Mouse (Mus musculus) ES-E14 (cell line): ENCODE data around the gene Grasp. TPM values are rescaled to one million over a fixed set of nuclear protein-coding genes. Genes with fewer than 3 reads are reported as not detected.
A peak's percentile ranks its signal among the peaks of the same experiment; 100 is the strongest.

Source experiments
- DNase-seq: peaks from one replicate; pipeline ENCODE4 v3.0.0-alpha.2; 2013; ENCODE audit warnings: low read depth, low spot score
- H3K27ac ChIP-seq: 2 replicates; pipeline ENCODE4 v1.5.1; 2012; ENCODE audit warnings: low read depth, mild to moderate bottlenecking, low read length, moderate library complexity, mixed read lengths; ENCODE audit not compliant: poor library complexity, insufficient read depth, severe bottlenecking
- H3K36me3 ChIP-seq: 2 replicates; pipeline ENCODE4 v1.6.1; 2012; ENCODE audit warnings: mild to moderate bottlenecking, low read length, moderate library complexity, mixed read lengths; ENCODE audit not compliant: control insufficient read depth, poor library complexity, insufficient read depth, severe bottlenecking
- H3K4me1 ChIP-seq, 2 experiments: fragments of 150-350 bp in 1 of 2; sonication (generic) in 1 of 2; 2 replicates each; pipeline ENCODE4 v1.6.1; 2012; ENCODE audit warnings: low read length in 2 of 2, mild to moderate bottlenecking in 1 of 2, mixed read lengths in 1 of 2; ENCODE audit not compliant: control insufficient read depth in 2 of 2, insufficient read depth in 2 of 2, poor library complexity in 1 of 2
- H3K4me3 ChIP-seq, 2 experiments: fragments of 150-350 bp in 1 of 2; sonication (generic) in 1 of 2; 2 replicates each; pipeline ENCODE4 v1.5.1; 2012; ENCODE audit warnings: low read length in 2 of 2, low read depth in 1 of 2, mild to moderate bottlenecking in 1 of 2, mixed read lengths in 1 of 2; ENCODE audit not compliant: insufficient read depth in 1 of 2, poor library complexity in 1 of 2, severe bottlenecking in 1 of 2
- H3K9ac ChIP-seq: 2 replicates; pipeline ENCODE4 v1.6.1; 2012; ENCODE audit warnings: low read depth, mild to moderate bottlenecking, low read length, mixed read lengths; ENCODE audit not compliant: poor library complexity, insufficient read depth, severe bottlenecking
- H3K9me3 ChIP-seq: fragments of 150-350 bp; sonication (generic); 2 replicates; pipeline ENCODE4 v1.6.1; 2012; ENCODE audit warnings: low read depth, mild to moderate bottlenecking, low read length; ENCODE audit not compliant: control insufficient read depth, insufficient read depth
- CHD2 ChIP-seq: IDR thresholded peaks from 2 replicates; pipeline ENCODE4 v1.6.1; 2014; ENCODE audit warnings: mild to moderate bottlenecking, low read depth, low read length, inconsistent platforms
- HCFC1 ChIP-seq: IDR thresholded peaks from 2 replicates; pipeline ENCODE4 v1.6.1; 2012; ENCODE audit warnings: low read length, inconsistent platforms, borderline replicate concordance; ENCODE audit not compliant: insufficient read depth
- MAFK ChIP-seq: IDR thresholded peaks from 2 replicates; pipeline ENCODE4 v1.6.1; 2014; ENCODE audit warnings: mild to moderate bottlenecking, low read depth, low read length, inconsistent platforms; ENCODE audit not compliant: insufficient read depth
- ZC3H11A ChIP-seq: IDR thresholded peaks from 2 replicates; pipeline ENCODE4 v1.6.1; 2012; ENCODE audit warnings: low read depth, mild to moderate bottlenecking, inconsistent platforms, low read length, borderline replicate concordance
- ZNF384 ChIP-seq: IDR thresholded peaks from 2 replicates; pipeline ENCODE4 v1.6.1; 2012; ENCODE audit warnings: low read depth, low read length, inconsistent platforms
- in situ Hi-C, 2 experiments: fragments of 600-800 bp; cut with MboI; formaldehyde crosslinking; loops; one replicate each; pipeline ENCODE4 v1.15.1; 2025; ENCODE audit warnings: low sequenced_read_pairs in 2 of 2, inconsistent platforms in 1 of 2; ENCODE audit not compliant: unreplicated experiment in 2 of 2
- total RNA-seq: library from RNA; depleted of rRNA; stranded (reverse); fragments of 300-350 nt; gene quantifications from 2 replicates; pipeline ENCODE4 v1.2.3, GENCODE M21; 2012

Gene Grasp
- total RNA-seq, 1 experiment: 12.9 TPM

DNA sequence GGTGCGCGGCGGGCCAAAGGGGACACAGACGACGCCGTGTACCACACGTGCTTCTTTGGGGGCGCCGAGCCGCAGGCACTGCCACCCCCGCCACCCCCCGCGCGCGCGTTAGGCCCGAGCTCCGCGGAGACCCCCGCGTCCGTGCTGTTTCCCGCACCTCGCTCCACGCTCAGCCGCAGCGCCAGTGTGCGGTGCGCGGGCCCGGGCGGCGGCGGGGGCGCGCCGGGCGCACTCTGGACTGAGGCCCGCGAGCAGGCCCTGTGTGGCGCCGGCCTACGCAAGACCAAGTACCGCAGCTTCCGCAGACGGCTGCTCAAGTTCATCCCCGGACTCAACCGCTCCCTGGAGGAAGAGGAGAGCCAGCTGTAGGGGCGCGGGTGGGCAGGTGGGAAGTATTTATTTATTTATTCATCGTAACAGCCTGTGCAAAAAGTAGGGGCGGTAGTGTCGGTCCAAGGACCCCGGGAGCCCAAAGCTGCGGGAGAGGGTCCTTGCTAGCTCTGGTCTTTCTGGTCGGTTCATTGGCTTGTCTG is 7.7 kb downstream of the Grasp start:
- Histone ChIP-seq H3K4me3 (peak overlapping the region; percentile 62 to 73), H3K9ac (peak overlapping the region; percentile 75), H3K27ac (peak overlapping the region; percentile 26; the same call in 1 of the 2 replicates), H3K9me3 (no peaks in the 10 kb centered on the region), H3K4me1 (peaks cover 12 to 43% of the 10 kb centered on the region in 2 experiments), H3K36me3 (peaks cover 18% of the 10 kb centered on the region)
- TF ChIP-seq ZNF384 (no peak), MAFK (no peak), ZC3H11A (no peak), CHD2 (no peak), HCFC1 (no peak)
- in situ Hi-C loops: no loop called here
- DNase-seq: no peak

DNA sequence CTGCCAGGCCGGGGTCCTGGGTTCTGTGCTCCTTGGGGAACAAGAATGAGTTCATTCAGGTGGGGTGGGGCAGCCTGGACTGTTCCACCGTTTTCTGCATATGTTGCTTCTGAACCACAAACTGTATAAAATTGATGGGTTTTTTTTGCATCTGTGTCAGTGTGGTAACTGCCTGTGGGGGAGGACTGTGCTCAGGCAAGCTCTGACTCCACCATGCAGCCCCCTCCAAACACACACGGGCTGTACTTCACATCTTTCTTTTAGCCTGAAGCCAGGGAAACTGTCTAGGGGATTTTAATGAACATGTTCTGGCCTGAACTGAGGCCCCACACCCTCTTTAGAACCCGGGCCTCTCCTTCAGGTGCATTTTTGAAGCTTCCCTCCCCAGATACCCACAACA is 8.6 kb downstream of the Grasp start:
- no peak overlapping the region; the same call in 1 of the 2 replicates for H3K9ac ChIP-seq
- H3K27ac ChIP-seq: peak overlapping the region; percentile 79; the same call in 1 of the 2 replicates
- in situ Hi-C loops: no loop called here
- H3K4me1 ChIP-seq: peaks cover 9 to 42% of the 10 kb centered on the region in 2 experiments
- peaks cover 18% of the 10 kb centered on the region for H3K36me3 ChIP-seq
- no peak for DNase-seq
- no peak overlapping the region for H3K4me3 ChIP-seq
- no peaks in the 10 kb centered on the region for H3K9me3 ChIP-seq
- TF ChIP-seq MAFK: no peak
- TF ChIP-seq ZNF384: no peak
- TF ChIP-seq ZC3H11A: no peak
- TF ChIP-seq CHD2: no peak
- no peak for TF ChIP-seq HCFC1

DNA sequence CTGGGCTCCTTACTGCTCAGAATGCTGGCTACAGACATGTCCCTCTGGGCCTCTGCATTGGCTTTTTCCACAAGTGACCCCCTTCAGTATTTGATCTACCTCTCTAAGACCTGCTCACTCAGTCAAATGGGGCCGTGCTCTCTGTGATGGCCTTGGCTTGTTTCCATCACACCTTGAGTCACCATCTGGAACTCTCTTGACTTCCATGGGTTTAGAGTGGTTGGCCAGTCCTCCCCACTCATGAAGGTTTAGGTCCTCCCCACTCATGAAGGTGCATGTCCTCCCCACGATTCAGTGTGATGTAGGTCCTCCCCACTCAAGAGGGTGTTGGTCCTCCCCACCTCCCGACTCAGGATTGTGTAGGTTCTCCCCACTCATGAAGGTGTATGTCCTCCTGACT is 9.2 kb downstream of the Grasp start:
- no peaks in the 10 kb centered on the region for H3K9me3 ChIP-seq
- peak overlapping the region; percentile 79 for H3K27ac ChIP-seq
- TF ChIP-seq HCFC1 (no peak), ZC3H11A (no peak)
- H3K36me3 ChIP-seq: peaks cover 18% of the 10 kb centered on the region
- H3K4me1 ChIP-seq: peaks cover 9 to 37% of the 10 kb centered on the region in 2 experiments
- in situ Hi-C loops: no loop called here
- H3K9ac ChIP-seq: peak overlapping the region; percentile 3; the same call in 1 of the 2 replicates
- H3K4me3 ChIP-seq: no peak overlapping the region
- no peak for DNase-seq

DNA sequence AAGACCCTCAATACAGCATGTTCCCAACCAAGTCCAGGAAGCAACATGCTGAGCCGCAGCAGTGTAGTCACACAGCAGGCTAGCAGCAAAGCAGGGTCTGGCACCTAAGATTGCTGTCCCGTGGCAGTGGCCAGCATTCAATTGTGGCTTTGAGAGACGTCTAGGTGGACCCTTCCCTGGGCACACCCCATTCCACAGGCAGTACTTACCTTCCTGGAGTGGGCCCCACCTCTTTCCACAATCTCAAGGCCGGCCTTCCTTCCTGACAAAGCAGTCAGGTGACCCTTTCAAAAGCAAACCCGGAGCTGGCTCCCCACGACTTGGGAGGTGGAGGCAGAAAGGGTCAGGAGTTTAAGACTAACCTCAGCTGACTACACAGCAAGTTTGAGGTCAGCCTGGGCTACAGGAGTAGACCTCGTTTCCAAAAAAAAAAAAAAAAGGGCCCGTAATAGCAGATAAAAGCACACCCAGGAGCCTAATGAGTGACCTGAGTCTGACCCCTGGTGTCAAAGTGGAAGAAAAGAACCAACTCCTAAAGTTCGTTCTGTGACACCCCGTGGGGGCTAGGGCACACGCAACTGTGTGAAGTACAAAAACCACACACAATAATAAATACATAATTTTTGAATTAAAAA is 9.8 kb downstream of the Grasp start:
- peaks cover 5 to 38% of the 10 kb centered on the region in 2 experiments for H3K4me1 ChIP-seq
- no peaks in the 10 kb centered on the region for H3K9me3 ChIP-seq
- peak overlapping the region; percentile 3; the same call in 1 of the 2 replicates for H3K9ac ChIP-seq
- no peak for TF ChIP-seq ZC3H11A
- TF ChIP-seq CHD2: 0 out of 2 replicates have a peak, but pooled peaks have one; percentile 20
- no peak for TF ChIP-seq MAFK
- no peak for TF ChIP-seq HCFC1
- TF ChIP-seq ZNF384: peak; percentile 95
- peaks cover 18% of the 10 kb centered on the region for H3K36me3 ChIP-seq
- peak; percentile 63 for DNase-seq
- in situ Hi-C loops: no loop called here
- no peak overlapping the region for H3K4me3 ChIP-seq
- peak overlapping the region; percentile 79 for H3K27ac ChIP-seq
